Mouse (Mus musculus) megakaryocyte-erythroid progenitor cell, adult 5 weeks (primary cell): Measurements from ENCODE around the gene Dnajb2. TPM values are rescaled to one million over a fixed set of nuclear protein-coding genes. Genes with fewer than 3 reads are reported as not detected.

Experiments used
- polyA plus RNA-seq: library from polyadenylated mRNA; stranded (reverse); fragments of >175 nt; gene quantifications from 2 replicates; pipeline ENCODE4 v1.2.3, GENCODE M21; 2012

The Dnajb2 gene
- polyA plus RNA-seq: 10.7 and 13.4 TPM in 2 replicates

DNA sequence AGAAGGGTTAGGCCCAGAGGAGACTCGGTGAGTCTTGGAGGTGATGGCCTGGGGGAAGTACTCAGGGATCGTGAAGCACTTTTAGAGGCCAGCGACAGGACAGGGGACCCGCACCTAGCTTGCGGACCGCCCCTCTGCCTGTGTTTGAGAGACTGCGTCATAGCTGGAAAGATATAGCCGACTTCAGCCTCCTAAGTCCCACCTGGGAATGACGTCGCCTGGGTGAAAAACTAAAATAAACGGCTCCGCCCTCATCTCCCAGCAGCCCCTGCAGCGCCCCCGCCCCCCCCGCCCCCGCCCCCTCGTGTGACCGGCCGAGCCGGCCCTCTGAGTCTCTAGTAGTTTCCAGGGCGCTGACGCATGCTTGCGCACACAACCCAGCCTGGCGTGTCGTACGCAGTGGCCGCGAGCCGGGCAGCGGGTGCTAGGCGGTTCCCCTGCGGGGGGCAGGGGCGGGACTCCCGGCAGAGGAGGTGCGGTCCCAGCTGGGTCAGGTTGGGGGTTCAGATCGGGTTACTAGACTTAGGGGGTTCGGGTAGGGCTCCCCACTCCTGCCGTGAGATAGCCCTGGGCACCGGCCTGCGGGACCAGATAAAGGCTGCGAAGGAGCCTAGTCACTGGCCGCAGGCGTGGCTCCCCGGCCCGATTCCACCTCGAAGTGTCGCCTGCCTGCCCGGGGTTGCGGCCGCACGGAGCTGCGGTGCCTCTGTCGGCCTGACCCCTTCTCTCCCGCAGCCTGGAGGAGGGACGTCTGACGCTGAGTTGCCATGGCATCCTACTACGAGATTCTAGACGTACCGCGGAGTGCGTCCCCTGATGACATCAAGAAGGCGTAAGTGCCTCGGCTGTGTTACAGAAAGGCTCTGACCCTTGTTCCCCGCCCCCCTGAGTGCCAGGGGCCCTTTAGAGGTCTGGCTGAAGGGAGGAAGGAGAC is at the start of gene Dnajb2:
TSS of gene Dnajb2 (plus strand) at position 290 of the 934 bp plus-strand sequence.

DNA sequence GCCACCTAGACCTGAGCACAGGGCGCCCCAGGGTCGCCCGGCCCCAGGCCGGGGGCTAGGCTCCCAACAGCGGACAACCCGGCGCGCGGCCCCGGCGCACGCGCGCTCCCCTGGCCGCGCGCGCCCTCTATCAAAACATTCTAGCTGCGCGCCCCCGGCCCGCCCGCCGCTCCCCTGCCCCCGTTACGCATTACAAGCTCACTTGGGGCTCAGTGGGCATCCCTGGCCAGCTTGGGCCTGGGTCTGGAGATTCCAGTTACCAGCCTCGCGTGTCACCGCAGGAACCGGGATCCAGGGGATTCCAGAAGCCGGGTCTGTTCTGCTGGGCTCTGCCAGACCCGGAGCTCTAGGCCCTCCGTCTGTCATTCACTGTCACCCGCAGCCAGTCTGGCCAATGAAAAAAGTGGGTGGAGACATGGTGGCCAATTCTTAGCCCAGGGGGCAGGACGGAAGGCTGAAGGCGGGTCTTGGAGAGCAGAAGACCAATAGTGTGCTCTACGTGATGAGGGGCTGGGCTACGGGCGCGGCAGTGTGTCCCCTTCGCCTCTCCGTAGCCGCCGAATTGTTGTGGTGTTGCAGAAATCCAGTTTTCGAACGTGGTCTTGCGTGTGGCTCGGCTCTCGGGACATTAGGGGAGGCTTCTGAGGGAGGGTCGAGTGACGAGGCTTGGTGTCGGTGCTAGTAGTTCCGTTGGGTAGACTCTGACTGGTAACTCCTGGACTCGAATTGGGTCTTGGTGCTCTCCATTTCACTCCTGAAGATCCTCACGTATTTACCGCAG is 44.4 kb upstream of the Dnajb2 start, which contains the start of the genes Ankzf1 and Atg9a:
TSS of gene Ankzf1 (plus strand) at position 530 of the 781 bp plus-strand sequence.
TSS of gene Atg9a (minus strand) at position 575 of the 781 bp plus-strand sequence.

DNA sequence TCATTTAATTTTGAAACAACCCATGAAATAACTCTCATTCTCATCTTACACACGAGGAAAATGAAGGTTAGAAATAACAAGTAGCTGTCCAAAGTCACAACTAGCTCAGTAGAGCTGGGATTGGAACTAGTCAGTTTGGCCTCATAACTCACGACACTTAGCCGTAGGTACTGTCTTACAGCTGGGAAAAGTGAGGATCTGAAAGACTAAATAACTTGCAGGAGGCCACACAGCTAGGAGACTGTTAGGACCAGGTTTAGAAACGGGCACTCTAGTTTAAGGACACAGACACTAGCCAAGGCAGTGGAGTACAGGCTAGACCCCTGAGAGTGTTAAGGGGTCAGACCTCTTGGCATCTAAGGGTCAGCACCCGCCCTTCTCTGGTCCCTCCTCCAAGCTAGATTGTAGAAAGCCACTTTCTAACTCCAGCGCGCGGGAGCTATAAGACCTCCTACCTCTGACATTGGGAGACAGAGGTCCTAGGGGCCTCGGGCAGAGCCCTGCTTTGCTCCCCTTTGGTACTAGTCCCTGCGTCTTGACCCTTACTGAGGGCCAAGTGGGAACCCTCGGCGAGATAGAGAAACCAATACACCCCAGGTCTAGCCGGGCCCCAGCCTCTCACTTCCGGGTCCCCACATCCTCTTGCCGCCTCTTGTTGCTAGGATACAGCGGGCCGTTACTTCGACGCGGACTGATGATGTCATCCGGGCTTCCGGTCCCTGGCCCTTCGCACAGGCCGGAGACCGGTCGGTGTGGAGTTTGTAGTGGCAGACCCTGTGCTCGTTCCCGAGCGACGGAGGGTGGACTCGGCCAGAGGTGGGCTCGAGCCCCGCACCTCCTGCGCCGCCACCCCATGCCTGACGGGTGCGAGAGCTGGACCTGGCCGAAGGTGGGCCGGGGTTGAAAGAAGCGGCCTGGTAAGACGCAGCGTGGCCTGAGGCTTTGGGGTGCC is 25.8 kb upstream of the Dnajb2 start, which contains the start of the genes Glb1l and Stk16:
TSS of gene Glb1l (minus strand) at position 678 of the 952 bp plus-strand sequence.
TSS of gene Stk16 (plus strand) at position 703 of the 952 bp plus-strand sequence.

DNA sequence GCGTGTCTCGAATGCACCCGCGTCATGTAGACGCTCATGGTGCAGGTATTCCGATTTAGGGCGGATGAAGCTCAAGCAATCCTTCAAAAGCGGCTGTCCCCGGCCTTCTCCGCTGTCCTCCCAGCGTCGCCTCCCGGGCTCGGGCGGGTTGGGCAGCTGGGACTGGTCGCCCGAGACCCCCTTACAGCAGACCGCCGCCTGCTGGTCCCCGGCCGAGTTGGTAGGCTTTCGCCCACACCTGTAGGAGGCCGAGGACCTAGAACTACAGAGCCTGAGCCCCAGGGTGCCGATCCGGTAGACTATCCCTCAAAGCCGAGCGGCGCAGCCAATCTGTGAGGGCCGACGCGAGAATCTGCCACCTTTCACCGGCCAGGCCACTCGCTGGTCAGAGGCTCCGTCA is 16.7 kb upstream of the Dnajb2 start, which contains the start of gene Tuba4a:
TSS of gene Tuba4a (minus strand) at position 335 of the 400 bp plus-strand sequence.

DNA sequence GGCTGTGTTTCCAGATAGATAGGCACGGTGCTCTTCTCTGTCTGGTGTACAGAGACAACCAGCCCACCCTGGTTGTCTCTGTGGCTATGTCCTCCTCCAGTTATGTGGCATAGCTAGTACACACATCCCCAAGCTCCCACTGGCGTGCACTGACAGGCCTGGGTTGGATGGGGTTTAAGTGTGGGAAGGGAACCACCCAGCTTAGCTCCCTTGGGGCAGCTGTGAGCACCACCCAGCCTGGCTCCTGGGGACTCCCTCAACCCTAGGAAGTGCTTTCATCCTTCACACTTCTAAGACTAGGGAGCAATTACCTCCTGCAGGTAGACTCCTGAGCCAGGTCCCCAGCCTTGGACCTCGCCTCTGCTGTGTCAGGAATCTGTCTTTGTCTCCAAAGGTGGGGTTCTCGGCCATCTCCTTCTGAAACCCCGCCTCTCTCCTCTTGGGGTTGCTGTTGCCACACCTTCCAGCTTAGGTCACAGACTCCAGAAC is 4.5 kb upstream of the Dnajb2 start, which contains the start of gene A630095N17Rik:
TSS of gene A630095N17Rik (minus strand) at position 439 of the 489 bp plus-strand sequence.

DNA sequence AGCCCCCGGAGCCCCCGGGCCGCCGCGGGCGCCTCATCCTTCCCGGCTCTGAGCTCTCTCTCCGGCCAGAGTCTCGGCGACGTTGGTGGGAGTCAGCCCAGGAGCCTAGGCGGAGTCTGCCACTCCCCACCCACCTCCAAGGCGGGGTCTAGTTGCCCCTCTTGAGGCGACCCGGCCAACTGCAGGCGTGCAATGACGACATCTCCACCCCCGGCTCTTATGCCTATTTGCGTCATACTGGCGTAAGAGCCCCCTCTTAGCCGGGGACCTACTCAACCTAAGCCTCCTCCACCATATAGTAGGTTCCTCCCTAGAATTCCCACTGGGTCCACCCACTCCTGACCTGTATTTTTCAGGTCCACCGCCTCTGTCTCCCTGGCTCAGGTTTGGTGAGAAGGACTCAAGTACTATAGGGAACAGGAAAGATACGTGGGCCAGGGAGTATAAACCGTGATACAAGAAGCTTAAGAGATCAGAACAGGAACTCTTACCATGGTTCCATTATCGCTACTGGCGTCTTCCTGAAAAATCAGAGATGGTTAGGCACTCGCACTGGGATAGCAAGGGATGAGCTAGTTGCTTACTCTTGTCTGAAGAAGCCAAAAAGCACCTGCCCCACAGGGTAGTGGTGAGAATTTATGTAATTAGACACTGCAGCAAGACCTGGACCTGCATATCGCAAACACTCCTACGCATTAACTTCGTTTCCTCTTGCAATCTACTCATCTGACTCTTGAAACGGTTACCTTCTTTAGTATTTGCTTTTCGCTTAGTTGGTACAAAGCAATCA is 28.1 kb downstream of the Dnajb2 start, which contains the start of gene Ptprn:
TSS of gene Ptprn (minus strand) at position 412 of the 790 bp plus-strand sequence.

DNA sequence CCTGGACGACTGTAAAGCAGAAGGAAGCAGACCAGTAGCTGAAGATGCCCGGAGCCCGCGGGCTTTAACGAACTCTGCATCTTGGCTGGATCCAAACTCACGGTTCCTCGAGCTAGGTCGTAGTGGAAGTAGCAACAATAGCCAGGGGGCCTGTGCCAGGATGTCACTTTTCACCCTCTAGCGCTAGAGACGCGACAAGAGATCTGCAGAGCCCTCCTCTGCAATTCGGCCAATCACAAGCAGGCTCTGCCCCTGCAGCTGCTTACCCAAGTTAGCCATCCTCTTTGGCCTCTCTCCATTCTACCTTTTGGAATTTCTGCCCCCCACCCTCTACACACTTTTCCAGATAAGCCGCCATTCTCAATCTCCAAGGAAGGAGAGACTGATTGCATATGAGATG is 42.0 kb downstream of the Dnajb2 start, which contains the start of gene Resp18:
TSS of gene Resp18 (minus strand) at position 188 of the 400 bp plus-strand sequence.

Other genes with a start within 250 kb of the Dnajb2 start
- gene Nhej1, start 111.2 kb upstream of the Dnajb2 start, polyA plus RNA-seq: 0.23 and 0.86 TPM in 2 replicates
- 0.04 and 0.11 TPM in 2 replicates for gene Slc23a3, start 102.5 kb upstream of the Dnajb2 start, polyA plus RNA-seq
- 46.0 and 48.0 TPM in 2 replicates for gene Cnppd1, start 93.7 kb upstream of the Dnajb2 start, polyA plus RNA-seq
- gene Retreg2, start 93.6 kb upstream of the Dnajb2 start, polyA plus RNA-seq: 76.7 and 81.7 TPM in 2 replicates
- 17.3 and 19.8 TPM in 2 replicates for gene Zfand2b, start 67.8 kb upstream of the Dnajb2 start, polyA plus RNA-seq
- 2.1 and 2.5 TPM in 2 replicates for gene Abcb6, start 56.0 kb upstream of the Dnajb2 start, polyA plus RNA-seq
- 9.1 and 10.4 TPM in 2 replicates for gene Ankzf1, start 44.3 kb upstream of the Dnajb2 start, polyA plus RNA-seq
- gene Atg9a, start 44.2 kb upstream of the Dnajb2 start, polyA plus RNA-seq: 37.1 and 46.0 TPM in 2 replicates
- gene Glb1l, start 25.6 kb upstream of the Dnajb2 start, polyA plus RNA-seq: 1.1 and 1.2 TPM in 2 replicates
- 240 and 305 TPM in 2 replicates for gene Stk16, start 25.6 kb upstream of the Dnajb2 start, polyA plus RNA-seq
- 122 and 162 TPM in 2 replicates for gene Tuba4a, start 16.5 kb upstream of the Dnajb2 start, polyA plus RNA-seq
- gene A630095N17Rik, start 4.3 kb upstream of the Dnajb2 start, polyA plus RNA-seq: not detected in 2 replicates
- gene Ptprn, start 28.1 kb downstream of the Dnajb2 start, polyA plus RNA-seq: 0.20 and 0.35 TPM in 2 replicates
- not detected in 2 replicates for gene Resp18, start 42.0 kb downstream of the Dnajb2 start, polyA plus RNA-seq
- gene Dnpep, start 81.6 kb downstream of the Dnajb2 start, polyA plus RNA-seq: 67.1 and 68.5 TPM in 2 replicates
- gene Des, start 123.9 kb downstream of the Dnajb2 start, polyA plus RNA-seq: 0.02 and 0.07 TPM in 2 replicates
- 0.53 and 1.1 TPM in 2 replicates for gene Speg, start 138.9 kb downstream of the Dnajb2 start, polyA plus RNA-seq
- gene Gmppa, start 199.5 kb downstream of the Dnajb2 start, polyA plus RNA-seq: 195 and 229 TPM in 2 replicates
- 0.04 TPM in 1 of 2 replicates, not detected in the other for gene Asic4, start 214.0 kb downstream of the Dnajb2 start, polyA plus RNA-seq
- gene Chpf, start 242.9 kb downstream of the Dnajb2 start, polyA plus RNA-seq: 11.5 and 12.8 TPM in 2 replicates
- 0.96 TPM in 2 replicates for gene Tmem198, start 243.1 kb downstream of the Dnajb2 start, polyA plus RNA-seq